Mouse (Mus musculus) T-helper 1 cell (primary cell): Measurements from ENCODE around the gene Mipol1.

Source experiments
- in situ Hi-C: fragments of 300-600 bp; cut with MboI, MseI; formaldehyde crosslinking; loops from one replicate; pipeline ENCODE4 v1.15.1; 2025; ENCODE audit warnings: high pct_unique_total_duplicates

Mipol1 gene

GRCm38 (mm10) chr12:57409976-57410375 is 179.7 kb downstream of the Mipol1 start:
- in situ Hi-C loops: no loop called here

GRCm38 (mm10) chr12:57413833-57414232 is 183.6 kb downstream of the Mipol1 start:
- in situ Hi-C loops: no loop called here

GRCm38 (mm10) chr12:57424902-57425301 is 194.7 kb downstream of the Mipol1 start:
- in situ Hi-C loops: no loop called here

- in situ Hi-C loops: no loop called here
These were observed 198.0 kb downstream of the Mipol1 start for GRCm38 (mm10) chr12:57428243-57428642.

- in situ Hi-C loops: no loop called here
These were observed 198.5 kb downstream of the Mipol1 start for GRCm38 (mm10) chr12:57428767-57429166.

GRCm38 (mm10) chr12:57436939-57437659 is 206.9 kb downstream of the Mipol1 start:
- in situ Hi-C loops: loop anchor here (10.0 kb wide), 1 partner anchor 828 kb away; the partner anchor contains the start of gene Clec14a

- in situ Hi-C loops: no loop called here
These were observed 214.2 kb downstream of the Mipol1 start for GRCm38 (mm10) chr12:57444281-57444903.

- in situ Hi-C loops: no loop called here
These were observed 217.1 kb downstream of the Mipol1 start for GRCm38 (mm10) chr12:57447331-57447730.

GRCm38 (mm10) chr12:57449299-57449698 is 219.1 kb downstream of the Mipol1 start:
- in situ Hi-C loops: no loop called here

- in situ Hi-C loops: no loop called here
These were observed 219.9 kb downstream of the Mipol1 start for GRCm38 (mm10) chr12:57450017-57450583.

GRCm38 (mm10) chr12:57456911-57457310 is 226.7 kb downstream of the Mipol1 start:
- in situ Hi-C loops: no loop called here

- in situ Hi-C loops: no loop called here
These were observed 227.1 kb downstream of the Mipol1 start for GRCm38 (mm10) chr12:57457339-57457738.

GRCm38 (mm10) chr12:57464520-57465334 is 234.5 kb downstream of the Mipol1 start:
- in situ Hi-C loops: no loop called here

GRCm38 (mm10) chr12:57471786-57472185 is 241.6 kb downstream of the Mipol1 start:
- in situ Hi-C loops: no loop called here

- in situ Hi-C loops: no loop called here
These were observed 246.6 kb downstream of the Mipol1 start for GRCm38 (mm10) chr12:57476876-57477275.

- in situ Hi-C loops: no loop called here
These were observed 251.6 kb downstream of the Mipol1 start for GRCm38 (mm10) chr12:57481823-57482222.

GRCm38 (mm10) chr12:57496347-57497119 is 266.3 kb downstream of the Mipol1 start:
- in situ Hi-C loops: no loop called here

- in situ Hi-C loops: no loop called here
These were observed 270.0 kb downstream of the Mipol1 start for GRCm38 (mm10) chr12:57500246-57500645.

- in situ Hi-C loops: no loop called here
These were observed 275.1 kb downstream of the Mipol1 start for GRCm38 (mm10) chr12:57505329-57505728.

- in situ Hi-C loops: no loop called here
These were observed 278.7 kb downstream of the Mipol1 start for GRCm38 (mm10) chr12:57508938-57509337.

GRCm38 (mm10) chr12:57509726-57510125 is 279.5 kb downstream of the Mipol1 start:
- in situ Hi-C loops: no loop called here
